Mouse (Mus musculus) midbrain, embryonic 13.5 days (tissue): Measurements from ENCODE around the gene Nfyc. TPM values are rescaled to one million over a fixed set of nuclear protein-coding genes. Genes with fewer than 3 reads are reported as not detected.

Source experiments
- ATAC-seq: fragments of 200-750 bp; cut with Nextera tagmentation; 2 replicates; pipeline ENCODE4 v1.8.0; 2017; ENCODE audit warnings: mild to moderate bottlenecking, moderate TSS enrichment, moderate library complexity
- H3K27ac ChIP-seq: fragments of 300-500 bp; sonication (generic); 2 replicates; pipeline ENCODE4 v1.5.1; 2015; ENCODE audit warnings: inconsistent platforms, mild to moderate bottlenecking, moderate library complexity
- H3K27me3 ChIP-seq: fragments of 300-500 bp; sonication (generic); 2 replicates; pipeline ENCODE4 v1.6.1; 2015; ENCODE audit warnings: mild to moderate bottlenecking, inconsistent platforms
- H3K36me3 ChIP-seq: fragments of 300-500 bp; sonication (generic); 2 replicates; pipeline ENCODE4 v1.6.1; 2015; ENCODE audit warnings: mild to moderate bottlenecking, inconsistent platforms
- H3K4me1 ChIP-seq: fragments of 300-500 bp; sonication (generic); replicated peaks from 2 replicates; pipeline ENCODE4 v1.6.1; 2015; ENCODE audit warnings: inconsistent platforms
- H3K4me2 ChIP-seq: fragments of 300-500 bp; sonication (generic); replicated peaks from 2 replicates; pipeline ENCODE4 v1.6.1; 2015; ENCODE audit warnings: moderate library complexity, mild to moderate bottlenecking, inconsistent platforms
- H3K4me3 ChIP-seq: fragments of 300-500 bp; sonication (generic); replicated peaks from 2 replicates; pipeline ENCODE4 v1.5.1; 2015; ENCODE audit warnings: mild to moderate bottlenecking, inconsistent platforms
- H3K9ac ChIP-seq: fragments of 300-500 bp; sonication (generic); replicated peaks from 2 replicates; pipeline ENCODE4 v1.6.1; 2015; ENCODE audit warnings: mild to moderate bottlenecking, inconsistent platforms
- H3K9me3 ChIP-seq: fragments of 300-500 bp; sonication (generic); 2 replicates; pipeline ENCODE4 v1.6.1; 2016; ENCODE audit warnings: mild to moderate bottlenecking, inconsistent platforms
- WGBS: fragments of 180-500 bp; shearing (Covaris S2); methylation state at CpG from one replicate; pipeline ENCODE4 v1.1.7; 2015; 5-methylcytosine and 5-hydroxymethylcytosine counted together
- polyA plus RNA-seq: library from polyadenylated mRNA; unstranded; fragments of >200 nt; fragmentation: Nextera tagmentation; extraction: Ambion mirVana; gene quantifications from 2 replicates; pipeline ENCODE4 v1.2.1, GENCODE M21; 2015

Nfyc gene
- polyA plus RNA-seq, result 87.1 and 88.8 TPM in 2 replicates

DNA sequence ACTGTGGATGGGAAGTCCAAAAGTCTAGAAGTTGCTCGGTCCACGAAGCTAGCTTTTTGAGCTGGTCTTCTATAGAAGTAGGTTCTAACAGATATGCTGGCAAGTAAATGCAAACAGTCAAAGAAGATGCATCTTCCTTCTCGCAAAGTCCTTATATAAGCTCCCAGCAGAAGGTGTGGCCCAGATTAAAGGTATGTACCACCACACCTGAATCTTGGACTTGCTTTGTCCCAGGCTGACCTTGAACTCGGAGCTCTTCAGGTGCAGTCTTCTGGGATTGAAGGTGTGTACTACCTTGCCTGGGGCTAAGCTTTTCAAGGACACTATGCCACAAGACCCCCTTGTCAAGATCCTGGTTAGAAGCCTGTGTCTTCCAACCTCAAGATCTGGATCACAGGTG, at the start of gene Nfyc:
Gene Nfyc, minus strand, starts transcription at position 101 of the 400 bp plus-strand sequence.
- Histone ChIP-seq H3K4me3 (no peak within 1 kb of the TSS), H3K27ac (no peak within 1 kb of the TSS), H3K9me3 (no peaks in the 10 kb centered on the region), H3K36me3 (no peaks in the 10 kb centered on the region), H3K4me1 (no peaks in the 10 kb centered on the region), H3K27me3 (no peaks in the 10 kb centered on the region), H3K4me2 (no peak within 1 kb of the TSS), H3K9ac (no peak within 1 kb of the TSS)
- 87% methylated on average over 4 of the region's 4 CpGs for WGBS
- ATAC-seq, result no peak

DNA sequence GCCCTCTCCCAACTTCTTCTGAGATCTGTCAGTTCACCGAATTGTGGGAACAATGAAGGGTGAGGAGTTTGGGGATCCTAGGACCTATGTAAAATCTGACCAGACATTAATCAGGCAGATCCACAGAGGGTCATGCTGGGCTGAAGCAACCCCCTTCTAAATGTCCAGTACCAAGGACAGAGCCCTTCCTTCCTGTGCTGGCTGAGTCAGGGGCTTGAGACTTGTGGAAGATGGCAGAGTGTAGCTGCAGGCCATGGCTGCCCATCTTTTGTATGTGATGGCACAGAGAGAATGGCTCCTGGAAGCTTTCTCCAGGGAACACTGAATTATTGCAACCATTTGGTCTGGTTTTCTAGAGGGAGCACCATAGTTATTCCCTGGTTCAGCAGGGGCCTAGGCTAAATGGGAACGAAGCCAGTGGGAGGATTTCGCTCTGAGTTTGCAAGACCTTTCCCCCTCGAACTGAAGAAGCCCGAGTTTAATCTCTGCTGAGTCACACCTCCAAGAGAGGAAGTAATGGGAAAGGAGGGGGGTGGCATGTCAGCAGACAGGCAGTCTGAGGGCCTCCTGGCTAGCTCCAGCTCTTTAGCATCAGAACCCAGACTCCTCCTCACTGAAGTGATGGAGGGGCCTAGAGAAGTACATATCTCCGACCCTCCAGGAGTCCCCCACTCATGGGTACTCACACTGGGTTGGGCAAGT, 49.5 kb upstream of the Nfyc start:
- no peak for ATAC-seq
- H3K9me3 ChIP-seq, result no peaks in the 10 kb centered on the region
- 51% methylated on average over 6 of the region's 6 CpGs for WGBS
- H3K4me1 ChIP-seq, result peaks cover 46% of the 10 kb centered on the region
- H3K4me3 ChIP-seq, result no peak overlapping the region
- H3K27ac ChIP-seq, result no peak overlapping the region
- H3K9ac ChIP-seq, result no peak overlapping the region
- H3K27me3 ChIP-seq, result peaks cover 24% of the 10 kb centered on the region
- no peaks in the 10 kb centered on the region for H3K36me3 ChIP-seq
- no peak overlapping the region for H3K4me2 ChIP-seq

DNA sequence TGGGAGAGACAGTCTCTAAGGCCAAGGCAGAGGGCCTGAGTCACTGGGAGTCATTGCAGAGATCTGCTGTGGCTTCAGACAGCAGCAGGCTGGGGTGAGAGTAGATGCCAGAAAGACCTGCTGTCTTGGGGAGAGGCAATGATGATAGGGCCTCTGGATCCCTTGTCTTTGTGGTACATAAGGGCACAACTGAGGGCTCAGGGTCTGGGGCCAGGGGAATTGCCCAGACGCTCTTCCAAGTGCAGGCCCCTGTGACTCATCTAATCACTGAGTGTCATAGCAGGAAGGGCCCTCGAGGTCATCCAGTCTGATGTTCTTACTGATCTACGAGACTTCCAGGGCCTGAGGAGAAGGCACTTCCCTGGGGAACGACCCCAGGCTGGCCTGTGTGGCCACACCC, 48.0 kb upstream of the Nfyc start:
- H3K4me2 ChIP-seq, result no peak overlapping the region
- H3K9ac ChIP-seq, result no peak overlapping the region
- H3K4me1 ChIP-seq, result peaks cover 37% of the 10 kb centered on the region
- H3K9me3 ChIP-seq, result no peaks in the 10 kb centered on the region
- 62% methylated on average over 4 of the region's 4 CpGs for WGBS
- no peak for ATAC-seq
- H3K27ac ChIP-seq, result no peak overlapping the region
- no peak overlapping the region for H3K4me3 ChIP-seq
- no peaks in the 10 kb centered on the region for H3K36me3 ChIP-seq
- H3K27me3 ChIP-seq, result peaks cover 17% of the 10 kb centered on the region

DNA sequence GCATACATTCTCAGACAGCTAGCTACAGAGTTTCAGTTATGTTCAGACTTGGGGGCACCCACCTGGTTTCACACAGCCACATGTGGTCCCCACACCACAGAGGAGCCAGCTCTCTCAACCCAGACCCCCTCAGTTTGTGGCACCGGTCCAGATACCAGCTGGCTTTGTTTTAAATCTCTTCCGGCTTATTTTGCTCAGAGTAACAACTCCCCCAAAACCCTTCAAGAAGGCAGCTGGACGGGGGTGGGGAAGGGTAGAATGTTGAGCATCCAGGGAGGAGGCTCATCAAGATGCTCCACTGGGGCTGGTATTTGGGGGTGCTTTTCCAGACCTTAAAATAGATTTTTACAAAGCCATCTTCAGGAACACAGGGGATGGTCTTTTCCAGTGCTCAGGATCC, 47.4 kb upstream of the Nfyc start:
- no peak overlapping the region for H3K9ac ChIP-seq
- H3K4me3 ChIP-seq, result no peak overlapping the region
- H3K4me1 ChIP-seq, result peaks cover 37% of the 10 kb centered on the region
- H3K36me3 ChIP-seq, result no peaks in the 10 kb centered on the region
- no peak overlapping the region for H3K4me2 ChIP-seq
- no peaks in the 10 kb centered on the region for H3K9me3 ChIP-seq
- peaks cover 17% of the 10 kb centered on the region; the same call in 1 of the 2 replicates for H3K27me3 ChIP-seq
- 56% methylated on average over 3 of the region's 3 CpGs for WGBS
- H3K27ac ChIP-seq, result no peak overlapping the region
- no peak for ATAC-seq

DNA sequence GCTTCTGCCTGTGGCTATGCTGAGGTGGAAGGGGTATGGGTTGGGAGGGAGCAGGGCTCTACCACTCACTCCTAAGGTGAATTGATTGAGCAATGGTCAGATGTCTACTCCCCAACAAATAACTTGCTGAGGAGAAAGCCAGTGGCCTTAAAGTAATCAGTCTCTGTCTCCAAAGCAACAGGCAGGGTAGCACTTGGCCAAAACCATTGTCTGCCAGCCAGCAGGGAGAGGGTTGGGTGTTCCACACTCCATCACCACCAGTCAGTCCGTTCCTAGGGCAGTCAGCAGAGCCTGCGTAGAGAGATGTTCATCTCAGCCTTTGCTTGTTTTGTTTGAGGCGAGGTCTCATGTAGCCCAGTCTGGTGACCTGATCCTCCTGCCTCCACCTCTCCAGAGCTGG, 44.6 kb upstream of the Nfyc start:
- Histone ChIP-seq H3K27me3 (peaks cover 10% of the 10 kb centered on the region; the same call in 1 of the 2 replicates), H3K9ac (no peak overlapping the region), H3K9me3 (no peaks in the 10 kb centered on the region), H3K4me2 (no peak overlapping the region), H3K27ac (no peak overlapping the region), H3K36me3 (no peaks in the 10 kb centered on the region), H3K4me3 (no peak overlapping the region), H3K4me1 (peaks cover 13% of the 10 kb centered on the region)
- no peak for ATAC-seq
- WGBS, result 77% methylated on average over 3 of the region's 3 CpGs

DNA sequence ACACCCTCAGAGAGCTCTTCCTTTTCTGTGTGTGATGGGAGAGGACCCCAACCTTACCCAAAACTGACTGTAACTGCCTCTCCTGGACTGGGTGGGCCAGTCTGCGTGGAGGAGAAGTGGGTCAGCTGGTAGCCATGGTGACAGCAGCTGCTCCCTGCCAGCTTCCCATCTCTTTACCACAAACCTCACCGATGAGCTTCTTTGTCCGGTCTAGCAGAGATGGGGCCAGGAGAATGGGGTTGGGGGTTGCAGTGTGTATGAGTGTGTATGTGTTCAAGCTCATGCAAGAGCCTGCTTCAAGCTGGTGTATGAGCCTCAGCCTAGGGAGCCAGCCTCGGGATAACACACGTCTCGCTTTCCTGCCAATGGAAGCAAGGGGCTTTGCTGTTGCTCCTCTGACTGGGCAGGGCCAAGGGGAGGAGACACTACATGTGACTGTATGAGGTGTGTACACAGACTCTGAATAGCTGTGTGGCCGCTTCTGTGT, 38.9 kb upstream of the Nfyc start:
- Histone ChIP-seq H3K4me2 (0 out of 2 replicates have a peak overlapping the region, but pooled peaks have one; percentile 12), H3K9me3 (no peaks in the 10 kb centered on the region), H3K4me1 (peaks cover 20% of the 10 kb centered on the region), H3K9ac (no peak overlapping the region; the same call in 1 of the 2 replicates), H3K4me3 (no peak overlapping the region), H3K27ac (peak overlapping the region; percentile 67), H3K27me3 (no peaks in the 10 kb centered on the region), H3K36me3 (no peaks in the 10 kb centered on the region)
- WGBS, result 34% methylated on average over 7 of the region's 7 CpGs
- peak; percentile 79 for ATAC-seq

DNA sequence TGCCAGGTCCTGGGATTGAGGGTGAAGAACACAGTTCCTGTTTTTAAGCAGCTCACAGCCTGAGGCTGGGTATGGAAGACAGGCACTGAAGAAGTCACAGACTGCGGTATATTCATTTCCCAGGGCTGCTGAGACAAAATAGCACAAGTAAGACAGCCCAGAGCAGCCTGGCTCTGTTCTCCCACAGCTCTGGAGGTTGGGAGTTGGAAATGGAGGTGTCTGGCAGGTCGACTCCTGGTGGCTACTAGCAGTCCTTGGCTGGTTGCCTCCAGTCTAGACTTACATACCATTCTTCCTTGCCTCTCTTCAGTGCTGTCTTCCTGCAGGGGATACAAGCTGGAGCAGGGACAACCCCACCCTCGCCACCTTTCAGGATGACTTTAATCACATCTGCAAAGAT, 37.6 kb upstream of the Nfyc start:
- no peaks in the 10 kb centered on the region for H3K36me3 ChIP-seq
- ATAC-seq, result no peak

DNA sequence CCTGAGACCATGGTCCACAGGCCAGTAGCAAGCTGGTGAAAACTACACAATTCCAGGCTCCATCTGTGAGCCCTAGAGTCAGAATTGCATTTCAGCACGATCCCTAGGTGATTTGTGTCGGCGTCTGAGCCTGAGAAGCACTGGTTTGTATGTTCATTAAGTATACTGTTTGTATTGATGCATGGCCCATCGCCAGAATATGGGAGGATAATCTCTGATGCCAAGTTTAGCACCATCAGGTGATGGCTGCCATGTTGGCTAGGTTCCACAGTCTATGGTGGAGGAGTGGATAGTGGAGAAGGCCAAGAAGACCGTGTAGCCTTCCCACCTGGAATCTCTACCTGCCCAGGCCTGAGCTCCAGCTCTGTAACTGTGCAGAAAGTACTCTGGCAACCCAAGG, 36.9 kb upstream of the Nfyc start:
- no peak for ATAC-seq
- H3K4me3 ChIP-seq, result no peak overlapping the region
- WGBS, result 82% methylated on average over 5 of the region's 5 CpGs
- no peak overlapping the region for H3K27ac ChIP-seq
- peaks cover 20% of the 10 kb centered on the region for H3K4me1 ChIP-seq
- H3K9me3 ChIP-seq, result no peaks in the 10 kb centered on the region
- H3K4me2 ChIP-seq, result no peak overlapping the region
- H3K36me3 ChIP-seq, result no peaks in the 10 kb centered on the region
- H3K9ac ChIP-seq, result no peak overlapping the region
- no peaks in the 10 kb centered on the region for H3K27me3 ChIP-seq

More for the DNA sequence above, 37.6 kb upstream of the Nfyc start:
- Histone ChIP-seq H3K27ac (no peak overlapping the region), H3K9ac (no peak overlapping the region), H3K4me2 (no peak overlapping the region), H3K4me1 (peaks cover 20% of the 10 kb centered on the region), H3K4me3 (no peak overlapping the region), H3K27me3 (no peaks in the 10 kb centered on the region), H3K9me3 (no peaks in the 10 kb centered on the region)
- 78% methylated on average over 3 of the region's 3 CpGs for WGBS

DNA sequence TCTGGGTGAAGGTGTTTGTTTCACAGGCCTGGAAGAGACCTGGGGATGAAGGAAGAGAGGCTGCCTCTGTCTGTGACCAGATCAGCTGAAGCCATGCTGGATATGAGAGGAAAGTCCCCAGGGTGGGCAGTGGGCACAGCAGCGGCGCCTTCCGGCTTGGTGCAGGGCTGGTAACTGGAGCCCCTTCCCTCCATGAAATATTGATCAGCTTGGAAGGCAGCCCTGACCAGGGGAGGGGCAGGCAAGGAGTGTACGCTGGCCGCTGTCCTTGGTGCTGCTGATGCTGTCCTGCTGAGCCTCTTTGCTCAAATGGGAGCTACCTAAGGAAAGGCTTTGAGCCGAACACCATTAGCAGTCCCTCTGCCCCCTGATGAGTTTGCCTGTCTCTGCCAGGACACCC, 34.8 kb upstream of the Nfyc start:
- no peak overlapping the region for H3K4me2 ChIP-seq
- H3K27ac ChIP-seq, result no peak overlapping the region
- no peaks in the 10 kb centered on the region for H3K9me3 ChIP-seq
- H3K9ac ChIP-seq, result no peak overlapping the region
- no peaks in the 10 kb centered on the region for H3K27me3 ChIP-seq
- H3K36me3 ChIP-seq, result no peaks in the 10 kb centered on the region
- ATAC-seq, result peak; percentile 19; the same call in 1 of the 2 replicates
- H3K4me1 ChIP-seq, result peaks cover 20% of the 10 kb centered on the region
- H3K4me3 ChIP-seq, result no peak overlapping the region
- 6% methylated on average over 5 of the region's 6 CpGs for whole genome bisulfite sequencing

DNA sequence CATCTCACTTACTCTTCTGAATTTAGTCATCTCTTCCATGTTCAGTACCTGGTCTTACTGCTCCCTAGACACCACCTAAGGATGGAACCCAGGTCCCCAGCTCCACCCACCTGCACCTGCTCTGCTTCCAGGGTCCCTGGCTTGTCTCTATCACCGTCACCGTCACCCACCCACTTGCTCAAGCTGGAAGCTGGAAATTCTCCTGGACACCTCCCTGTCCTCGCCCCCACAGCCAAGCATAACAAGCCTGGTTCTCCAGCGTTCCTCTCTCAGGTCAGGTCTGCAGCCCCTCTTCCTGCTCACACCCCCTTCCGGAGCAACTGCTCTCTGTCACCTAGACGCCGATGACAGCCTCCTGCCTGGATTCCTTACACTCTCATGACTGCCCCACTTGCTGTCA, 28.5 kb upstream of the Nfyc start:
- no peak overlapping the region for H3K27ac ChIP-seq
- H3K4me3 ChIP-seq, result no peak overlapping the region
- H3K9ac ChIP-seq, result no peak overlapping the region
- H3K36me3 ChIP-seq, result no peaks in the 10 kb centered on the region
- peaks cover 8% of the 10 kb centered on the region for H3K27me3 ChIP-seq
- no peaks in the 10 kb centered on the region for H3K9me3 ChIP-seq
- ATAC-seq, result no peak
- 81% methylated on average over 7 of the region's 7 CpGs for WGBS
- H3K4me1 ChIP-seq, result peaks cover 21% of the 10 kb centered on the region
- H3K4me2 ChIP-seq, result no peak overlapping the region

DNA sequence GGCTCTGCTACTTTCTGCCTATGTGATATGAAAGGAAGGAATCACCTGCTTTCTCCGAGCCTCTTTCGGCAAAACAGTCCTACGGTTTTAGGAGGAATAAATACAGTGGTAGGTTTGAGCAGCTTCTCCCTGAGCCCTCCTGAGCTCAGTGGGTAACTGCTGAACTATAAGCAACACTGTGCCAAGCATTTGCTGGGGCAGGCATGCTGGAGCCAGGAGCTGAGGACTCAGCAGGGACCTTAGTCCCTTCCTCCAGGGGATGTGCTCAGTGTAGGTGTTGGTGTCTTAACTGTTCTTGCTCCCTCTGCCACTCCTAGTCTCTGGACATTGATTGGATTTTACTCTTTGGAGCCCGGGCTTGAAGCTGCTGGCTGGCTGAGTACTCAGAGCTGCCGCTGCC, 25.0 kb upstream of the Nfyc start:
- no peak overlapping the region for H3K27ac ChIP-seq
- H3K36me3 ChIP-seq, result no peaks in the 10 kb centered on the region
- peak overlapping the region; percentile 85 for H3K4me2 ChIP-seq
- peaks cover 21% of the 10 kb centered on the region for H3K4me1 ChIP-seq
- 0 out of 2 replicates have a peak, but pooled peaks have one; percentile 5 for ATAC-seq
- WGBS, result 38% methylated on average over 5 of the region's 5 CpGs
- no peaks in the 10 kb centered on the region for H3K9me3 ChIP-seq
- peaks cover 33% of the 10 kb centered on the region for H3K27me3 ChIP-seq
- H3K4me3 ChIP-seq, result peak overlapping the region; percentile 65; the same call in 1 of the 2 replicates
- H3K9ac ChIP-seq, result no peak overlapping the region

DNA sequence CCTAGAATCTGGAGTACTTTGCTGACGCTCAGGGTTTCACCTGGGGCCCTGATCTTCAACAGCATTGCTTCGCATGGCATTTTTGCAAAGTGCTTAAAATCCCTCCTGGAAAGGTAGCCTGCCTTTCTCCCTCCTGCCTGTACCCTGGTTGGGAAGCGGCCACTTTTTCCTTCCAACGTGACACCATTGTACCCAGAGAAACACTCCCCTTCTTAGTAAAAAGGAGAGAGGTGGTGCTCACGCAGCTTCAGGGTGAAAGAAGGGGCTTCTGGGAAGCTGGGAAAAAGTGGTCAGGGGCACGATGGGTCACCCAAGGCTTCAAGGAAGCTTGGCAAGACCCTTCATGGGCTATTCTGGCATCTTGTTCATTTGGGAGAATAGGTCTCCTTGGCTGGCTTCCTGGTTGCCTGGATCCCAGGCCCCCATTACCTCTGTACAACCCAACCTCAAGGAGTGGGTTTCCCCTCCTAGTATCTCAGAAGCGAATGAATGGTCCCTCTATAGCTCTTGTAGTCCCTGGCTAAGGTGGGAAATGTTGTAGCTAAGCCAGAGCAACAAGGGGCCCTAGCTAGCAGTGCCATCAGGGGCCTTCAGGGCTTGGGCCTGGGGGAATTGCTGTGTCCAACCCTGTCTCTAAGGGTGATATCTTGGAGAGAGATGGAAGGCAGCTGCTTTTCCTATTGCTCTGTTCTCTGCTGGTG, 24.1 kb upstream of the Nfyc start:
- ATAC-seq, result no peak
- H3K27me3 ChIP-seq, result peaks cover 35% of the 10 kb centered on the region
- H3K27ac ChIP-seq, result no peak overlapping the region
- H3K4me3 ChIP-seq, result peak overlapping the region; percentile 65
- WGBS, result 13% methylated on average over 7 of the region's 7 CpGs
- H3K4me1 ChIP-seq, result peaks cover 21% of the 10 kb centered on the region
- H3K4me2 ChIP-seq, result peak overlapping the region; percentile 85
- H3K36me3 ChIP-seq, result no peaks in the 10 kb centered on the region
- H3K9me3 ChIP-seq, result no peaks in the 10 kb centered on the region
- peak overlapping the region; percentile 76 for H3K9ac ChIP-seq
